Mouse (Mus musculus) retina, postnatal 7 days (tissue): ENCODE results near the gene Duox2.
"Not testable (repeated sequence)": the region's sequence is repeated elsewhere in the genome, so short reads cannot be mapped to it uniquely, and the experiment has no call there.

ENCODE experiments used
- DNase-seq: peaks from one replicate; pipeline ENCODE4 v3.0.0-alpha.2; 2012; ENCODE audit warnings: low read depth, low spot score

The Duox2 gene

GRCm38 (mm10) chr2:122298096-122298499 lies at the start of gene Duox2:
Gene Duox2 (minus strand): TSS chr2:122298449.
- no peak for DNase-seq

GRCm38 (mm10) chr2:122347257-122347656 lies 49.0 kb upstream of the Duox2 start:
- DNase-seq, result no peak

GRCm38 (mm10) chr2:122346164-122346563 lies 47.9 kb upstream of the Duox2 start:
- DNase-seq, result not testable (repeated sequence)

GRCm38 (mm10) chr2:122345106-122345893 lies 47.1 kb upstream of the Duox2 start:
- no peak for DNase-seq

GRCm38 (mm10) chr2:122337291-122337690 lies 39.0 kb upstream of the Duox2 start:
- no peak for DNase-seq

- no peak for DNase-seq
These were observed 35.9 kb upstream of the Duox2 start for GRCm38 (mm10) chr2:122334170-122334569.

- DNase-seq, result no peak
These were observed 34.0 kb upstream of the Duox2 start for GRCm38 (mm10) chr2:122332222-122332621.

- DNase-seq, result not testable (repeated sequence)
These were observed 32.1 kb upstream of the Duox2 start for GRCm38 (mm10) chr2:122330317-122330716.

GRCm38 (mm10) chr2:122327986-122328385 lies 29.7 kb upstream of the Duox2 start:
- DNase-seq, result no peak

GRCm38 (mm10) chr2:122325361-122325760 lies 27.1 kb upstream of the Duox2 start:
- DNase-seq, result no peak

GRCm38 (mm10) chr2:122324586-122324985 lies 26.3 kb upstream of the Duox2 start:
- no peak for DNase-seq

- no peak for DNase-seq
These were observed 25.7 kb upstream of the Duox2 start for GRCm38 (mm10) chr2:122323960-122324359.

- no peak for DNase-seq
These were observed 19.1 kb upstream of the Duox2 start for GRCm38 (mm10) chr2:122317384-122317783.

GRCm38 (mm10) chr2:122315372-122315771 lies 17.1 kb upstream of the Duox2 start, which contains the start of gene Duox1:
Gene Duox1 (plus strand): TSS chr2:122315672.
- DNase-seq, result no peak

- DNase-seq, result no peak
These were observed 15.3 kb upstream of the Duox2 start, which contains the start of gene Duoxa1 for GRCm38 (mm10) chr2:122313536-122313935. Gene Duoxa1 (minus strand): TSS chr2:122313730.

GRCm38 (mm10) chr2:122312722-122313417 lies 14.6 kb upstream of the Duox2 start:
- peak; percentile 49 for DNase-seq

- DNase-seq, result no peak
These were observed 13.3 kb upstream of the Duox2 start for GRCm38 (mm10) chr2:122311561-122311960.

GRCm38 (mm10) chr2:122309647-122310046 lies 11.4 kb upstream of the Duox2 start:
- DNase-seq, result no peak

- DNase-seq, result no peak
These were observed 7.9 kb upstream of the Duox2 start for GRCm38 (mm10) chr2:122306184-122306583.

GRCm38 (mm10) chr2:122305097-122305892 lies 7.0 kb upstream of the Duox2 start:
- no peak for DNase-seq

- DNase-seq, result no peak
These were observed 6.3 kb upstream of the Duox2 start for GRCm38 (mm10) chr2:122304544-122304943.
